Mouse (Mus musculus) intestine, embryonic 14.5 days (tissue): ENCODE results near the gene Gm21093. TPM values are rescaled to one million over a fixed set of nuclear protein-coding genes. Genes with fewer than 3 reads are reported as not detected.
"Not testable (repeated sequence)": the region's sequence is repeated elsewhere in the genome, so short reads cannot be mapped to it uniquely, and the experiment has no call there.

Source experiments
- ATAC-seq: fragments of 200-750 bp; cut with Nextera tagmentation; replicated peaks from 2 replicates; pipeline ENCODE4 v1.8.0; 2017; ENCODE audit warnings: low read depth, moderate number of reproducible peaks, moderate TSS enrichment, moderate library complexity; ENCODE audit not compliant: low FRiP score, low TSS enrichment
- DNase-seq: peaks from one replicate; pipeline ENCODE4 v3.0.0-alpha.2; 2018; ENCODE audit warnings: low spot score
- H3K27ac ChIP-seq: fragments of 300-500 bp; sonication (generic); 2 replicates; pipeline ENCODE4 v1.5.1; 2014; ENCODE audit warnings: low read depth, mild to moderate bottlenecking, control low read depth
- H3K27me3 ChIP-seq: fragments of 300-500 bp; sonication (generic); replicated peaks from 2 replicates; pipeline ENCODE4 v1.6.1; 2014; ENCODE audit warnings: low read length, control low read depth; ENCODE audit not compliant: control insufficient read depth, insufficient read depth
- H3K36me3 ChIP-seq: fragments of 300-500 bp; sonication (generic); 2 replicates; pipeline ENCODE4 v1.6.1; 2014; ENCODE audit warnings: low read length, control low read depth; ENCODE audit not compliant: control insufficient read depth, insufficient read depth
- H3K4me1 ChIP-seq: fragments of 300-500 bp; sonication (generic); replicated peaks from 2 replicates; pipeline ENCODE4 v1.6.1; 2014; ENCODE audit warnings: low read length, control low read depth, mixed read lengths; ENCODE audit not compliant: control insufficient read depth, insufficient read depth
- H3K4me2 ChIP-seq: fragments of 300-500 bp; sonication (generic); 2 replicates; pipeline ENCODE4 v1.6.1; 2014; ENCODE audit warnings: low read length
- H3K4me3 ChIP-seq: fragments of 300-500 bp; sonication (generic); 2 replicates; pipeline ENCODE4 v1.5.1; 2014; ENCODE audit warnings: low read depth, low read length, control low read depth, mixed read lengths
- H3K9ac ChIP-seq: fragments of 300-500 bp; sonication (generic); 2 replicates; pipeline ENCODE4 v1.6.1; 2014; ENCODE audit warnings: mild to moderate bottlenecking, low read length
- H3K9me3 ChIP-seq: fragments of 300-500 bp; sonication (generic); 2 replicates; pipeline ENCODE4 v1.6.1; 2016; ENCODE audit warnings: low read length, control low read depth; ENCODE audit not compliant: control insufficient read depth
- WGBS: fragments of 180-500 bp; shearing (Covaris S2); extraction: QIAGEN DNeasy Blood & Tissue Kit; methylation state at CpG from one replicate; pipeline ENCODE4 v1.1.7; 2014; 5-methylcytosine and 5-hydroxymethylcytosine counted together
- polyA plus RNA-seq: library from polyadenylated mRNA; unstranded; fragments of >200 nt; fragmentation: Nextera tagmentation; extraction: Ambion mirVana; gene quantifications from 2 replicates; pipeline ENCODE4 v1.2.1, GENCODE M21; 2014

Gene Gm21093
- 0.17 TPM in 1 of 2 replicates, not detected in the other for polyA plus RNA-seq

GRCm38 (mm10) chr4:42034626-42035025 is at the start of gene Gm21093:
Gm21093 (minus strand) TSS chr4:42034726.
- H3K27ac ChIP-seq, H3K4me2 ChIP-seq, H3K36me3 ChIP-seq, H3K9ac ChIP-seq, DNase-seq, H3K4me3 ChIP-seq, H3K9me3 ChIP-seq, H3K27me3 ChIP-seq, H3K4me1 ChIP-seq, ATAC-seq: not testable (repeated sequence)
- no CpG with 5 or more reads among the region's 8 CpGs for WGBS

Other genes with a start within 250 kb of the Gm21093 start
- 20.5 TPM in 1 of 2 replicates, not detected in the other for gene Gm21541, start 131.1 kb downstream of the Gm21093 start, polyA plus RNA-seq
- 2.0 and 2.4 TPM in 2 replicates for gene Gm20878, start 93.2 kb downstream of the Gm21093 start, polyA plus RNA-seq
- gene Fam205a4, start 68.7 kb downstream of the Gm21093 start, polyA plus RNA-seq = 0.23 and 0.41 TPM in 2 replicates
- gene Gm3893, start 56.5 kb upstream of the Gm21093 start, polyA plus RNA-seq = not detected in 2 replicates
- not detected in 2 replicates for gene Gm13304, start 80.1 kb upstream of the Gm21093 start, polyA plus RNA-seq
- gene Gm13306, start 118.7 kb upstream of the Gm21093 start, polyA plus RNA-seq = not detected in 2 replicates
- gene Gm13305, start 133.9 kb upstream of the Gm21093 start, polyA plus RNA-seq = not detected in 2 replicates
- not detected in 2 replicates for gene Gm10600, start 205.9 kb upstream of the Gm21093 start, polyA plus RNA-seq
- not detected in 2 replicates for gene Ccl21b, start 221.0 kb upstream of the Gm21093 start, polyA plus RNA-seq